In the genomic region with DNA sequence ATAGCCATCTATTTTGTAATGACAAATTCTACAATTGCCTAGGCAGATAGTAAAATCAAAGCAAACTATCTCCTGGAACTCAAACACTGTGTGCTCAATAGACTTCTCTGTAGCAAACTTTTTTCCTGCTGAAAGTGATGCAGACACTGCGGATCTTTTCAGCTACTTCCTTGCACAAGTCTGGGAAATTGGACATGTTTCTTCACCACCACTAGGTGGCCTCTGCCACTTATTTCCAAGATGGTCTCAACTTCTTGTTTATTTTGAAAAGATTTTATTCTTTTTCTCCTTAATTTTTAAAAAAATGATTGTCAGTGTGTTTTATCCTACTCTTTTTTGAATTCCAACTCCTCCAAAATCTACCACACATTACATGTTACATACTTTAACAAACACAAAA, we compare ENCODE assay signal across 15 mouse cellular contexts.
DNase-seq lines count a peak whose midpoint lies in the region; ATAC-seq and TF ChIP-seq lines count a peak whose summit lies in the region.
"Had no signal": no experiment of that assay in that cellular context is flagged by ENCODE, and none has a peak within 500 bp of the region (broad histone marks: within the 10 kb centered on the region; RNA-seq: fewer than 3 reads in every experiment).

No protein-coding gene starts in this region.

- no peaks in the 10 kb centered on the region for H3K36me3 ChIP-seq in embryonic facial prominence, embryonic 11.5 days (replicated peaks; ENCODE audit: control insufficient read depth, insufficient read depth, low read depth, low read length)
- no peaks in the 10 kb centered on the region for H3K36me3 ChIP-seq in embryonic facial prominence, embryonic 10.5 days (replicated peaks)
- H3K36me3 ChIP-seq in E14TG2a.4 (ENCODE audit: insufficient read depth, low read length): no peaks in the 10 kb centered on the region
- no peaks in the 10 kb centered on the region for H3K36me3 ChIP-seq in embryonic facial prominence, embryonic 14.5 days (ENCODE audit: control insufficient read depth, insufficient read depth, low read length)
- no peaks in the 10 kb centered on the region for H3K36me3 ChIP-seq in heart, embryonic 11.5 days (ENCODE audit: control insufficient read depth, insufficient read depth, low read length)
- H3K36me3 ChIP-seq: hindbrain, embryonic 15.5 days; midbrain, embryonic 13.5 days had no signal

- peak; percentile 76 for TF ChIP-seq CTCF in left cerebral cortex, adult 2 months (IDR thresholded peaks at IDR 0.05)
- peak; percentile 55 for TF ChIP-seq CTCF in E14TG2a.4 (conservative IDR thresholded peaks at IDR 0.05; ENCODE audit: low read length)

- intact Hi-C loops in left cerebral cortex, adult 2 months (cut with DNase I): no loop called here

- no peak overlapping the region for H3K9ac ChIP-seq in embryonic facial prominence, embryonic 11.5 days (replicated peaks; ENCODE audit: low read length)
- H3K9ac ChIP-seq in embryonic facial prominence, embryonic 14.5 days (ENCODE audit: low read depth, low read length): no peak overlapping the region
- H3K9ac ChIP-seq in heart, embryonic 11.5 days (ENCODE audit: low read depth, low read length): no peak overlapping the region
- H3K9ac ChIP-seq: forebrain, embryonic 13.5 days; hindbrain, embryonic 15.5 days; midbrain, embryonic 13.5 days had no signal

- no peaks in the 10 kb centered on the region for H3K9me3 ChIP-seq in embryonic facial prominence, embryonic 11.5 days (replicated peaks; ENCODE audit: control insufficient read depth, low read length)
- no peaks in the 10 kb centered on the region for H3K9me3 ChIP-seq in embryonic facial prominence, embryonic 10.5 days
- H3K9me3 ChIP-seq in E14TG2a.4 (ENCODE audit: low read length): no peaks in the 10 kb centered on the region
- no peaks in the 10 kb centered on the region for H3K9me3 ChIP-seq in embryonic facial prominence, embryonic 14.5 days (ENCODE audit: control insufficient read depth, low read length)
- H3K9me3 ChIP-seq in heart, embryonic 11.5 days (replicated peaks; ENCODE audit: control insufficient read depth, low read length): no peaks in the 10 kb centered on the region
- H3K9me3 ChIP-seq: forebrain, embryonic 13.5 days; hindbrain, embryonic 15.5 days; midbrain, embryonic 13.5 days had no signal

- no peaks in the 10 kb centered on the region for H3K4me1 ChIP-seq in embryonic facial prominence, embryonic 11.5 days (ENCODE audit: control insufficient read depth, insufficient read depth, low read length)
- H3K4me1 ChIP-seq in embryonic facial prominence, embryonic 10.5 days: no peaks in the 10 kb centered on the region
- H3K4me1 ChIP-seq in E14TG2a.4 (replicated peaks; ENCODE audit: low read depth, low read length): no peaks in the 10 kb centered on the region
- no peaks in the 10 kb centered on the region for H3K4me1 ChIP-seq in embryonic facial prominence, embryonic 14.5 days (ENCODE audit: control insufficient read depth, insufficient read depth, low read length)
- no peaks in the 10 kb centered on the region for H3K4me1 ChIP-seq in heart, embryonic 11.5 days (ENCODE audit: control insufficient read depth, insufficient read depth, low read length)
- H3K4me1 ChIP-seq: forebrain, embryonic 13.5 days; hindbrain, embryonic 15.5 days; midbrain, embryonic 13.5 days had no signal

- peak; percentile 12 for DNase-seq in embryonic facial prominence, embryonic 11.5 days (ENCODE audit: low spot score)
- no peak for DNase-seq in embryonic facial prominence, embryonic 10.5 days (ENCODE audit: low spot score)
- no peak for DNase-seq in left cerebral cortex, adult 2 months (ENCODE audit: extremely low spot score in 1 of 2, low spot score in 2 of 2)
- no peak for DNase-seq in left cerebral cortex, adult 11 months (ENCODE audit: low spot score)
- peak; percentile 7 for DNase-seq in embryonic facial prominence, embryonic 14.5 days (ENCODE audit: low spot score)
- no peak for DNase-seq in adrenal gland, postnatal 10 days
- DNase-seq: heart, adult 11 months; kidney, postnatal 14 days; lung, adult 18-20 months; right cerebral cortex, postnatal 4 days had no signal

- no peak for ATAC-seq in embryonic facial prominence, embryonic 11.5 days (replicated peaks; ENCODE audit: insufficient number of reproducible peaks, low FRiP score, low TSS enrichment, low read depth)
- ATAC-seq in embryonic facial prominence, embryonic 14.5 days (ENCODE audit: low read depth): no peak
- no peak for ATAC-seq in heart, embryonic 11.5 days (replicated peaks; ENCODE audit: insufficient number of reproducible peaks, low FRiP score, low TSS enrichment)
- ATAC-seq: forebrain, embryonic 13.5 days; midbrain, embryonic 13.5 days had no signal

- no peak overlapping the region for H3K27ac ChIP-seq in embryonic facial prominence, embryonic 11.5 days (replicated peaks; ENCODE audit: low read depth, low read length)
- no peak overlapping the region for H3K27ac ChIP-seq in embryonic facial prominence, embryonic 10.5 days (replicated peaks)
- no peak overlapping the region for H3K27ac ChIP-seq in left cerebral cortex, adult 2 months
- no peak overlapping the region for H3K27ac ChIP-seq in embryonic facial prominence, embryonic 14.5 days (replicated peaks; ENCODE audit: low read depth, low read length)
- H3K27ac ChIP-seq in heart, embryonic 11.5 days (ENCODE audit: low read depth, low read length): no peak overlapping the region
- H3K27ac ChIP-seq: forebrain, embryonic 13.5 days; hindbrain, embryonic 15.5 days; midbrain, embryonic 13.5 days had no signal

- H3K27me3 ChIP-seq in embryonic facial prominence, embryonic 11.5 days (ENCODE audit: control insufficient read depth, insufficient read depth, low read length): no peaks in the 10 kb centered on the region
- no peaks in the 10 kb centered on the region for H3K27me3 ChIP-seq in embryonic facial prominence, embryonic 10.5 days (replicated peaks; ENCODE audit: low read depth, poor library complexity, severe bottlenecking)
- H3K27me3 ChIP-seq in E14TG2a.4 (ENCODE audit: insufficient read depth, low read length): no peaks in the 10 kb centered on the region
- H3K27me3 ChIP-seq in embryonic facial prominence, embryonic 14.5 days (replicated peaks; ENCODE audit: control insufficient read depth, insufficient read depth, low read length): no peaks in the 10 kb centered on the region
- H3K27me3 ChIP-seq in heart, embryonic 11.5 days (ENCODE audit: control insufficient read depth, insufficient read depth, low read length): no peaks in the 10 kb centered on the region
- H3K27me3 ChIP-seq: forebrain, embryonic 13.5 days; hindbrain, embryonic 15.5 days; midbrain, embryonic 13.5 days had no signal

- H3K4me2 ChIP-seq in embryonic facial prominence, embryonic 11.5 days (ENCODE audit: low read depth, low read length): no peak overlapping the region
- no peak overlapping the region for H3K4me2 ChIP-seq in embryonic facial prominence, embryonic 14.5 days (ENCODE audit: low read depth, low read length)
- H3K4me2 ChIP-seq in heart, embryonic 11.5 days: no peak overlapping the region
- H3K4me2 ChIP-seq: forebrain, embryonic 13.5 days; hindbrain, embryonic 15.5 days; midbrain, embryonic 13.5 days had no signal

- WGBS in embryonic facial prominence, embryonic 11.5 days: 59% methylated on average over 1 of the region's 1 CpGs
- 71% methylated on average over 1 of the region's 1 CpGs for WGBS in embryonic facial prominence, embryonic 10.5 days
- WGBS in embryonic facial prominence, embryonic 14.5 days: 65% methylated on average over 1 of the region's 1 CpGs
- 69% methylated on average over 1 of the region's 1 CpGs for WGBS in heart, embryonic 11.5 days (ENCODE audit: insufficient replicate concordance)

- H3K4me3 ChIP-seq in embryonic facial prominence, embryonic 11.5 days (ENCODE audit: low read depth, low read length): no peak overlapping the region
- H3K4me3 ChIP-seq in embryonic facial prominence, embryonic 10.5 days: no peak overlapping the region
- no peak overlapping the region for H3K4me3 ChIP-seq in left cerebral cortex, adult 2 months
- H3K4me3 ChIP-seq in E14TG2a.4 (replicated peaks; ENCODE audit: low read length): no peak overlapping the region
- no peak overlapping the region for H3K4me3 ChIP-seq in embryonic facial prominence, embryonic 14.5 days (ENCODE audit: low read depth, low read length)
- no peak overlapping the region for H3K4me3 ChIP-seq in heart, embryonic 11.5 days (ENCODE audit: low read depth, low read length)
- H3K4me3 ChIP-seq: forebrain, embryonic 13.5 days; hindbrain, embryonic 15.5 days; midbrain, embryonic 13.5 days had no signal

Comparison
In these comparisons a context has a peak if more than half of its experiments do, and no peak if none do; other contexts are left out.
1. DNase-seq: peak in embryonic facial prominence, embryonic 11.5 days (single experiment) and embryonic facial prominence, embryonic 14.5 days (single experiment); none in embryonic facial prominence, embryonic 10.5 days (single experiment), left cerebral cortex, adult 2 months (0 of 2), left cerebral cortex, adult 11 months (single experiment) and adrenal gland, postnatal 10 days (single experiment).